ENCODE assay signal across 21 mouse cellular contexts in genomic region chr8:27837903-27838302, GRCm38 (mm10).
A peak's percentile ranks its signal among the peaks of the same experiment; 100 is the strongest.
DNase-seq lines count a peak whose midpoint lies in the region; ATAC-seq lines count a peak whose summit lies in the region.
"Had no signal": no experiment of that assay in that cellular context is flagged by ENCODE, and none has a peak within 500 bp of the region (broad histone marks: within the 10 kb centered on the region; RNA-seq: fewer than 3 reads in every experiment).

No protein-coding gene starts in this region.

- H3K4me2 ChIP-seq in embryonic facial prominence, embryonic 11.5 days (ENCODE audit: low read depth, low read length) = no peak overlapping the region
- no peak overlapping the region for H3K4me2 ChIP-seq in midbrain, embryonic 13.5 days (replicated peaks)
- no peak overlapping the region for H3K4me2 ChIP-seq in midbrain, embryonic 16.5 days (ENCODE audit: low read length)
- no peak overlapping the region for H3K4me2 ChIP-seq in forebrain, embryonic 16.5 days (ENCODE audit: low read length)
- H3K4me2 ChIP-seq: embryonic facial prominence, embryonic 12.5 days; heart, embryonic 15.5 days; limb, embryonic 15.5 days; lung, embryonic 14.5 days; neural tube, embryonic 12.5 days had no signal

- no peak overlapping the region for H3K4me3 ChIP-seq in embryonic facial prominence, embryonic 11.5 days (ENCODE audit: low read depth, low read length)
- no peak overlapping the region for H3K4me3 ChIP-seq in embryonic facial prominence, embryonic 10.5 days
- H3K4me3 ChIP-seq in midbrain, embryonic 13.5 days (replicated peaks) = no peak overlapping the region
- no peak overlapping the region for H3K4me3 ChIP-seq in midbrain, embryonic 16.5 days (ENCODE audit: low read depth, low read length)
- no peak overlapping the region for H3K4me3 ChIP-seq in forebrain, embryonic 16.5 days (replicated peaks; ENCODE audit: low read length)
- H3K4me3 ChIP-seq: embryonic facial prominence, embryonic 12.5 days; erythroblast, embryonic 14.5 days; heart, embryonic 15.5 days; limb, embryonic 15.5 days; neural tube, embryonic 12.5 days had no signal

- DNase-seq in embryonic facial prominence, embryonic 11.5 days (ENCODE audit: low spot score) = peak; percentile 38
- no peak for DNase-seq in embryonic facial prominence, embryonic 10.5 days (ENCODE audit: low spot score)
- no peak for DNase-seq in layer of hippocampus, adult 8-10 months (ENCODE audit: low spot score in 2 of 2)
- no peak for DNase-seq in MN1 (ENCODE audit: low spot score)
- no peak for DNase-seq in frontal cortex, postnatal 36 days (ENCODE audit: low spot score in 2 of 2)
- DNase-seq: cerebellum, adult 2 months; cerebellum, postnatal 25 days; heart, postnatal 4 days; kidney, postnatal 36 days; left cerebral cortex, postnatal 4 days; lung, embryonic 14.5 days had no signal

- H3K4me1 ChIP-seq in embryonic facial prominence, embryonic 11.5 days (ENCODE audit: control insufficient read depth, insufficient read depth, low read length) = no peaks in the 10 kb centered on the region
- 0 out of 2 replicates have a peak, but pooled peaks cover 4% of the 10 kb centered on the region for H3K4me1 ChIP-seq in embryonic facial prominence, embryonic 10.5 days
- H3K4me1 ChIP-seq in midbrain, embryonic 13.5 days (replicated peaks) = no peaks in the 10 kb centered on the region
- 0 out of 2 replicates have a peak, but pooled peaks cover 3% of the 10 kb centered on the region for H3K4me1 ChIP-seq in midbrain, embryonic 16.5 days (ENCODE audit: control insufficient read depth, insufficient read depth, low read length)
- 0 out of 2 replicates have a peak, but pooled peaks cover 2% of the 10 kb centered on the region for H3K4me1 ChIP-seq in forebrain, embryonic 16.5 days (replicated peaks; ENCODE audit: control insufficient read depth, insufficient read depth, low read length)
- H3K4me1 ChIP-seq: embryonic facial prominence, embryonic 12.5 days; heart, embryonic 15.5 days; limb, embryonic 15.5 days; neural tube, embryonic 12.5 days had no signal

- no peak for ATAC-seq in embryonic facial prominence, embryonic 11.5 days (replicated peaks; ENCODE audit: insufficient number of reproducible peaks, low FRiP score, low TSS enrichment, low read depth)
- ATAC-seq in midbrain, embryonic 13.5 days = peak; percentile 67
- no peak for ATAC-seq in midbrain, embryonic 16.5 days
- peak; percentile 80 for ATAC-seq in forebrain, embryonic 16.5 days
- ATAC-seq: intestine, postnatal 0 days had no signal

- no peaks in the 10 kb centered on the region for H3K9me3 ChIP-seq in embryonic facial prominence, embryonic 11.5 days (replicated peaks; ENCODE audit: control insufficient read depth, low read length)
- H3K9me3 ChIP-seq in embryonic facial prominence, embryonic 10.5 days = no peaks in the 10 kb centered on the region
- no peaks in the 10 kb centered on the region for H3K9me3 ChIP-seq in midbrain, embryonic 13.5 days
- no peaks in the 10 kb centered on the region for H3K9me3 ChIP-seq in midbrain, embryonic 16.5 days (replicated peaks; ENCODE audit: control insufficient read depth, low read length, poor library complexity, severe bottlenecking)
- no peaks in the 10 kb centered on the region for H3K9me3 ChIP-seq in forebrain, embryonic 16.5 days (ENCODE audit: control insufficient read depth, low read length)
- H3K9me3 ChIP-seq: embryonic facial prominence, embryonic 12.5 days; heart, embryonic 15.5 days; limb, embryonic 15.5 days; neural tube, embryonic 12.5 days had no signal

- H3K36me3 ChIP-seq in embryonic facial prominence, embryonic 11.5 days (replicated peaks; ENCODE audit: control insufficient read depth, insufficient read depth, low read depth, low read length) = no peaks in the 10 kb centered on the region
- no peaks in the 10 kb centered on the region for H3K36me3 ChIP-seq in embryonic facial prominence, embryonic 10.5 days (replicated peaks)
- no peaks in the 10 kb centered on the region for H3K36me3 ChIP-seq in midbrain, embryonic 13.5 days
- H3K36me3 ChIP-seq in midbrain, embryonic 16.5 days (ENCODE audit: control insufficient read depth, insufficient read depth, low read length) = no peaks in the 10 kb centered on the region
- no peaks in the 10 kb centered on the region for H3K36me3 ChIP-seq in forebrain, embryonic 16.5 days (ENCODE audit: control insufficient read depth, insufficient read depth)
- H3K36me3 ChIP-seq: embryonic facial prominence, embryonic 12.5 days; heart, embryonic 15.5 days; limb, embryonic 15.5 days; neural tube, embryonic 12.5 days had no signal

- H3K27me3 ChIP-seq in embryonic facial prominence, embryonic 11.5 days (ENCODE audit: control insufficient read depth, insufficient read depth, low read length) = no peaks in the 10 kb centered on the region
- no peaks in the 10 kb centered on the region for H3K27me3 ChIP-seq in embryonic facial prominence, embryonic 10.5 days (replicated peaks; ENCODE audit: low read depth, poor library complexity, severe bottlenecking)
- no peaks in the 10 kb centered on the region for H3K27me3 ChIP-seq in midbrain, embryonic 13.5 days
- no peaks in the 10 kb centered on the region for H3K27me3 ChIP-seq in midbrain, embryonic 16.5 days (ENCODE audit: control insufficient read depth, insufficient read depth, low read depth, low read length)
- no peaks in the 10 kb centered on the region for H3K27me3 ChIP-seq in forebrain, embryonic 16.5 days (replicated peaks; ENCODE audit: control insufficient read depth, insufficient read depth, low read length)
- H3K27me3 ChIP-seq: embryonic facial prominence, embryonic 12.5 days; heart, embryonic 15.5 days; limb, embryonic 15.5 days; neural tube, embryonic 12.5 days had no signal

- no peak overlapping the region for H3K27ac ChIP-seq in embryonic facial prominence, embryonic 11.5 days (replicated peaks; ENCODE audit: low read depth, low read length)
- H3K27ac ChIP-seq in embryonic facial prominence, embryonic 10.5 days (replicated peaks) = no peak overlapping the region
- peak overlapping the region; percentile 4; the same call in 1 of the 2 replicates for H3K27ac ChIP-seq in midbrain, embryonic 13.5 days
- H3K27ac ChIP-seq in midbrain, embryonic 16.5 days (ENCODE audit: low read length) = no peak overlapping the region
- H3K27ac ChIP-seq in forebrain, embryonic 16.5 days (ENCODE audit: low read length) = no peak overlapping the region
- H3K27ac ChIP-seq: embryonic facial prominence, embryonic 12.5 days; heart, embryonic 15.5 days; limb, embryonic 15.5 days; liver, embryonic 14.5 days; neural tube, embryonic 12.5 days had no signal

- WGBS in embryonic facial prominence, embryonic 11.5 days = 17% methylated on average over 1 of the region's 1 CpGs
- WGBS in embryonic facial prominence, embryonic 10.5 days = 23% methylated on average over 1 of the region's 1 CpGs
- WGBS in midbrain, embryonic 13.5 days = 33% methylated on average over 1 of the region's 1 CpGs
- WGBS in midbrain, embryonic 16.5 days = 19% methylated on average over 1 of the region's 1 CpGs
- 7% methylated on average over 1 of the region's 1 CpGs for WGBS in forebrain, embryonic 16.5 days

- H3K9ac ChIP-seq in embryonic facial prominence, embryonic 11.5 days (replicated peaks; ENCODE audit: low read length) = no peak overlapping the region
- H3K9ac ChIP-seq in midbrain, embryonic 13.5 days (replicated peaks) = no peak overlapping the region
- no peak overlapping the region for H3K9ac ChIP-seq in midbrain, embryonic 16.5 days (ENCODE audit: low read depth, low read length)
- no peak overlapping the region for H3K9ac ChIP-seq in forebrain, embryonic 16.5 days (replicated peaks; ENCODE audit: low read depth, low read length)
- H3K9ac ChIP-seq: embryonic facial prominence, embryonic 12.5 days; heart, embryonic 15.5 days; limb, embryonic 15.5 days; liver, embryonic 14.5 days; lung, embryonic 14.5 days; neural tube, embryonic 12.5 days had no signal

Comparison
In these comparisons a context has a peak if more than half of its experiments do, and no peak if none do; other contexts are left out.
1. ATAC-seq: peak in midbrain, embryonic 13.5 days (single experiment) and forebrain, embryonic 16.5 days (single experiment); none in embryonic facial prominence, embryonic 11.5 days (single experiment) and midbrain, embryonic 16.5 days (single experiment).